Mouse (Mus musculus) stomach, embryonic 16.5 days (tissue): Measurements from ENCODE around the gene Foxn3. TPM values are rescaled to one million over a fixed set of nuclear protein-coding genes. Genes with fewer than 3 reads are reported as not detected.
A peak's percentile ranks its signal among the peaks of the same experiment; 100 is the strongest.

Experiments used
- ATAC-seq: fragments of 200-750 bp; cut with Nextera tagmentation; 2 replicates; pipeline ENCODE4 v1.8.0; 2017; ENCODE audit warnings: moderate number of reproducible peaks, moderate TSS enrichment; ENCODE audit not compliant: insufficient read depth, low FRiP score
- H3K27ac ChIP-seq: fragments of 300-500 bp; sonication (generic); 2 replicates; pipeline ENCODE4 v1.5.1; 2014; ENCODE audit warnings: low read length
- H3K27me3 ChIP-seq: fragments of 300-500 bp; sonication (generic); 2 replicates; pipeline ENCODE4 v1.6.1; 2014; ENCODE audit warnings: low read length, control low read depth, mixed read lengths; ENCODE audit not compliant: control insufficient read depth, insufficient read depth
- H3K36me3 ChIP-seq: fragments of 300-500 bp; sonication (generic); 2 replicates; pipeline ENCODE4 v1.6.1; 2014; ENCODE audit warnings: low read length; ENCODE audit not compliant: control insufficient read depth, insufficient read depth
- H3K4me1 ChIP-seq: fragments of 300-500 bp; sonication (generic); 2 replicates; pipeline ENCODE4 v1.6.1; 2014; ENCODE audit warnings: low read length, control low read depth, mixed read lengths; ENCODE audit not compliant: control insufficient read depth, insufficient read depth
- H3K4me2 ChIP-seq: fragments of 300-500 bp; sonication (generic); 2 replicates; pipeline ENCODE4 v1.6.1; 2014; ENCODE audit warnings: low read depth, low read length, mixed read lengths
- H3K4me3 ChIP-seq: fragments of 300-500 bp; sonication (generic); replicated peaks from 2 replicates; pipeline ENCODE4 v1.5.1; 2014; ENCODE audit warnings: mild to moderate bottlenecking, low read length
- H3K9ac ChIP-seq: fragments of 300-500 bp; sonication (generic); 2 replicates; pipeline ENCODE4 v1.6.1; 2014; ENCODE audit warnings: low read length
- H3K9me3 ChIP-seq: fragments of 300-500 bp; sonication (generic); replicated peaks from 2 replicates; pipeline ENCODE4 v1.6.1; 2016; ENCODE audit warnings: low read length, control low read depth; ENCODE audit not compliant: control insufficient read depth
- WGBS: fragments of 180-500 bp; shearing (Covaris S2); extraction: QIAGEN DNeasy Blood & Tissue Kit; methylation state at CpG from one replicate; pipeline ENCODE4 v1.1.7; 2014; 5-methylcytosine and 5-hydroxymethylcytosine counted together
- polyA plus RNA-seq: library from polyadenylated mRNA; unstranded; fragments of >200 nt; fragmentation: Nextera tagmentation; extraction: Ambion mirVana; gene quantifications from 2 replicates; pipeline ENCODE4 v1.2.1, GENCODE M21; 2015

The Foxn3 gene
- polyA plus RNA-seq, 1 experiment from 2014 or later: 58.3 TPM

DNA sequence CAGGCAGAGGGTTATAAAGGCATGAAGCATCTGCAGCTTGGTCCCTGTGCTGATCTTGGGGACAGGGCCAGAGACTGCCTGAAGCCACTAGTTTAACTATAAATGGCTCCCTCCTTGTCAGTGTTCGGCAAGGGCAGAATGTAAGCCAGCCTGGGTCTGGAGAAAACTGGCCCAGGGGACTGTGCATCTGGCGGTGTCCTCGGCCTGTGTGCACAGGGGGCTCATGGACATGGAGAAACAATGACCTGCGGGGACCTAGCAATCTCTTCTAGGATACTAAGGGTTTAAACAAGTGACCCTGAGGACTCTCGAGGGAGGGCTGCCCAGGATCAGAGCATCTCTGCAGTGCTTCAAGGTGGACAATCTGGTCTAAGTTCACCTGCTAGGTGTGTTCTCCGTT lies 297.6 kb downstream of the Foxn3 start:
- no peaks in the 10 kb centered on the region for H3K9me3 ChIP-seq
- no peak overlapping the region for H3K9ac ChIP-seq
- no peaks in the 10 kb centered on the region for H3K36me3 ChIP-seq
- H3K27me3 ChIP-seq: no peaks in the 10 kb centered on the region
- ATAC-seq: no peak
- no peak overlapping the region for H3K27ac ChIP-seq
- H3K4me2 ChIP-seq: no peak overlapping the region
- WGBS: 94% methylated on average over 6 of the region's 6 CpGs
- peaks cover 8% of the 10 kb centered on the region for H3K4me1 ChIP-seq
- H3K4me3 ChIP-seq: no peak overlapping the region

- H3K9me3 ChIP-seq: no peaks in the 10 kb centered on the region
- WGBS: 75% methylated on average over 7 of the region's 7 CpGs
- H3K4me2 ChIP-seq: no peak overlapping the region
- H3K4me3 ChIP-seq: no peak overlapping the region
- H3K36me3 ChIP-seq: no peaks in the 10 kb centered on the region
- H3K27me3 ChIP-seq: no peaks in the 10 kb centered on the region
- H3K4me1 ChIP-seq: peaks cover 11% of the 10 kb centered on the region
- no peak for ATAC-seq
- no peak overlapping the region for H3K9ac ChIP-seq
- no peak overlapping the region for H3K27ac ChIP-seq
Measured at GRCm38 (mm10) chr12:99264386-99264785, 299.0 kb downstream of the Foxn3 start.

GRCm38 (mm10) chr12:99263592-99264335 lies 299.6 kb downstream of the Foxn3 start:
- no peak overlapping the region for H3K4me2 ChIP-seq
- H3K9ac ChIP-seq: no peak overlapping the region
- no peak for ATAC-seq
- H3K4me3 ChIP-seq: no peak overlapping the region
- H3K9me3 ChIP-seq: no peaks in the 10 kb centered on the region
- no peaks in the 10 kb centered on the region for H3K27me3 ChIP-seq
- H3K4me1 ChIP-seq: peaks cover 12% of the 10 kb centered on the region
- no peaks in the 10 kb centered on the region for H3K36me3 ChIP-seq
- no peak overlapping the region for H3K27ac ChIP-seq
- 84% methylated on average over 12 of the region's 12 CpGs for WGBS

DNA sequence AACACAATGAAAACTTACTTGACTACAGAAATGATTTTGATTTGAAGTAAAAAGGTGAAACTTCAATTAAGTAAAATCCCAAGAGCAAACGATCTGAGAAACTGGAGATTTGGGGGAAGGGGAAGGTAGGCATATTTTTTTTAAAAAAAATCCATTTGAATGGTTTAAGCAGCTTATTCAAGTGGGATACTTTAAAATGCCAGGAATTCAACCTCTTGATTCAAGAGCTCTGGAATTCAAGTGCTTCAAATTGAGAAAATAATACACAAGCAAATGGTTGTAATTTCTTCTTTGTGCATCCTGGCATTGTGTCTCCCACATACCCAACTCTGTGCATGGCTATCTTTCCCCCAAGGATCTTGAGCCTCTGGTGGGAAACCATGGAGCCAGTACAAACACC lies 300.5 kb downstream of the Foxn3 start:
- no peak overlapping the region for H3K9ac ChIP-seq
- 59% methylated on average over 1 of the region's 1 CpGs for WGBS

GRCm38 (mm10) chr12:99262066-99262599 lies 301.2 kb downstream of the Foxn3 start:
- no peak overlapping the region for H3K9ac ChIP-seq
- no peak for ATAC-seq
- H3K4me3 ChIP-seq: no peak overlapping the region
- no peak overlapping the region for H3K4me2 ChIP-seq
- H3K27me3 ChIP-seq: no peaks in the 10 kb centered on the region
- H3K27ac ChIP-seq: no peak overlapping the region
- no peaks in the 10 kb centered on the region for H3K36me3 ChIP-seq
- peaks cover 24% of the 10 kb centered on the region for H3K4me1 ChIP-seq
- no peaks in the 10 kb centered on the region for H3K9me3 ChIP-seq
- WGBS: 78% methylated on average over 11 of the region's 11 CpGs

More for the DNA sequence above, 300.5 kb downstream of the Foxn3 start:
- no peak overlapping the region for H3K4me2 ChIP-seq
- no peaks in the 10 kb centered on the region for H3K9me3 ChIP-seq
- peaks cover 21% of the 10 kb centered on the region for H3K4me1 ChIP-seq
- ATAC-seq: no peak
- H3K4me3 ChIP-seq: no peak overlapping the region
- no peak overlapping the region for H3K27ac ChIP-seq
- no peaks in the 10 kb centered on the region for H3K36me3 ChIP-seq
- H3K27me3 ChIP-seq: no peaks in the 10 kb centered on the region

DNA sequence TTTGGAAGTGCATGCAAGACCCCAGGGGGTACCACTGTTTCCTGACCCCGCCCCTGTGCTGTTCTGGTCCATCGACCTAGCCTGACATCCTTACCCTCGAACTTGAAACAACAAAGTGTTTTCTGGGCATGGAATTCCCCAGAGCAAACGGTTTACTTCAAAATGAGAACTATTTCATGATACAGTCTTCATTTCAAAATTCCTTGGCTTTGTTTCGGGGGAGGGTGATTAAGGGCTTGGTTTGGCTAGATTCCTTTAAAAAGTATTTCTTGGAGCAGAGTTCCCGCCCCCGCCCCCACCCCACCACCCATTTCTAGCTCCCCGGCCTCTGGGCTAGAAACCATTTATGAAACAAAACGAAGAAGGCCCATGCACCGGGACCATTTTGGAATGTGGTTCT lies 303.2 kb downstream of the Foxn3 start:
- Histone ChIP-seq H3K4me3 (no peak overlapping the region), H3K4me2 (no peak overlapping the region), H3K27me3 (no peaks in the 10 kb centered on the region), H3K4me1 (peaks cover 24% of the 10 kb centered on the region), H3K9ac (no peak overlapping the region), H3K9me3 (no peaks in the 10 kb centered on the region), H3K36me3 (no peaks in the 10 kb centered on the region), H3K27ac (peak overlapping the region; percentile 8; the same call in 1 of the 2 replicates)
- WGBS: 52% methylated on average over 10 of the region's 10 CpGs
- peak; percentile 14; the same call in 1 of the 2 replicates for ATAC-seq

- H3K27me3 ChIP-seq: no peaks in the 10 kb centered on the region
Measured at GRCm38 (mm10) chr12:99257570-99257969, 305.8 kb downstream of the Foxn3 start.

DNA sequence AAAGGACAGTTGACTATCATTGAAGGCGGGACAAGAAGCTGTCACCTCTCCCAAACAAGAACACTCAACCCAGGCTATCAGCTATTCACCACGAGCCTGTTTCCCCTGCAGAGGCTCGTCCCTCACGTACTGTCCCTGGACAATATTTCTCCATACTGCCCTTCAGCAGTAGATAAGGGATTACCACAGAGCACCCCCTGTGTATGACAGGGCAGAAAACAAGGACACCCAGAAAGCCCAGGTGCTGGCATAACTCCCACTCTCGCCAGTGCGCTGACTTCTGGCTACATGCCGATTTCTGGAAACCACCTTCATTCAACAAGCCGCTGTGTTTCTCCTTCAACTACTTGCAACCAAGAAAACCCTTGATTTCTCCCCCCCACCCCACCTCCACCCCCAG lies 306.4 kb downstream of the Foxn3 start:
- Histone ChIP-seq H3K27ac (no peak overlapping the region), H3K4me1 (peaks cover 20% of the 10 kb centered on the region), H3K9me3 (no peaks in the 10 kb centered on the region), H3K27me3 (no peaks in the 10 kb centered on the region), H3K9ac (no peak overlapping the region), H3K4me3 (no peak overlapping the region), H3K36me3 (no peaks in the 10 kb centered on the region), H3K4me2 (no peak overlapping the region)
- ATAC-seq: no peak
- 86% methylated on average over 8 of the region's 8 CpGs for WGBS

More at GRCm38 (mm10) chr12:99257570-99257969, 305.8 kb downstream of the Foxn3 start:
- no peak overlapping the region for H3K9ac ChIP-seq
- no peak overlapping the region for H3K4me3 ChIP-seq
- ATAC-seq: no peak
- WGBS: 51% methylated on average over 5 of the region's 5 CpGs
- no peaks in the 10 kb centered on the region for H3K9me3 ChIP-seq
- peaks cover 23% of the 10 kb centered on the region for H3K4me1 ChIP-seq
- H3K36me3 ChIP-seq: no peaks in the 10 kb centered on the region
- H3K4me2 ChIP-seq: no peak overlapping the region
- H3K27ac ChIP-seq: no peak overlapping the region

DNA sequence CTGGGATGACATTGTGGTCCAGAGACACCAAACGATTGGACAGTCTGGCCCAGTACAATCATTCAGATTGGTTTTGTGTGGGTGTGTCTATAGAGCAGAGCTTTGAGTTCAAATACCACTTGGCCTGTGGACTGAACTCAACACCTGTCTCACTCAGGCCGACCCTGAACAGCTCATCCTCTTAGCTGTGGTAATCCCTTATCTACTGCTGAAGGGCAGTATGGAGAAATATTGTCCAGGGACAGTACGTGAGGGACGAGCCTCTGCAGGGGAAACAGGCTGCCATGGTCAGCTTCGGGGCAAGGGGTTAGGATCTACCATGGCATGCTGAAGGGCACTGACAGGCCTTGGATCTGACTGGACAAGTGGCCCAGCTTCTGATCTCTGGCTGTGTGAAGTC lies 306.9 kb downstream of the Foxn3 start:
- Histone ChIP-seq H3K27ac (no peak overlapping the region), H3K4me1 (peaks cover 20% of the 10 kb centered on the region), H3K9ac (no peak overlapping the region), H3K9me3 (no peaks in the 10 kb centered on the region), H3K4me3 (no peak overlapping the region), H3K27me3 (no peaks in the 10 kb centered on the region), H3K36me3 (no peaks in the 10 kb centered on the region), H3K4me2 (no peak overlapping the region)
- ATAC-seq: no peak
- 86% methylated on average over 5 of the region's 5 CpGs for WGBS
